Mouse (Mus musculus) forebrain, embryonic 13.5 days (tissue): ENCODE measurements around the gene Ank. TPM values are rescaled to one million over a fixed set of nuclear protein-coding genes. Genes with fewer than 3 reads are reported as not detected.

ENCODE experiments used
- ATAC-seq: fragments of 200-750 bp; cut with Nextera tagmentation; 2 replicates; pipeline ENCODE4 v1.8.0; 2017
- H3K27ac ChIP-seq: fragments of 300-500 bp; sonication (generic); 2 replicates; pipeline ENCODE4 v1.5.1; 2015; ENCODE audit warnings: inconsistent platforms, mild to moderate bottlenecking, moderate library complexity
- H3K27me3 ChIP-seq: fragments of 300-500 bp; sonication (generic); 2 replicates; pipeline ENCODE4 v1.6.1; 2015; ENCODE audit warnings: mild to moderate bottlenecking, inconsistent platforms
- H3K36me3 ChIP-seq: fragments of 300-500 bp; sonication (generic); 2 replicates; pipeline ENCODE4 v1.6.1; 2015; ENCODE audit warnings: mild to moderate bottlenecking, inconsistent platforms; ENCODE audit not compliant: poor library complexity, severe bottlenecking
- H3K4me1 ChIP-seq: fragments of 300-500 bp; sonication (generic); 2 replicates; pipeline ENCODE4 v1.6.1; 2015; ENCODE audit warnings: inconsistent platforms
- H3K4me2 ChIP-seq: fragments of 300-500 bp; sonication (generic); 2 replicates; pipeline ENCODE4 v1.6.1; 2015; ENCODE audit warnings: inconsistent platforms, mild to moderate bottlenecking, moderate library complexity
- H3K4me3 ChIP-seq: fragments of 300-500 bp; sonication (generic); 2 replicates; pipeline ENCODE4 v1.5.1; 2015; ENCODE audit warnings: mild to moderate bottlenecking, inconsistent platforms
- H3K9ac ChIP-seq: fragments of 300-500 bp; sonication (generic); 2 replicates; pipeline ENCODE4 v1.6.1; 2015; ENCODE audit warnings: mild to moderate bottlenecking, inconsistent platforms
- H3K9me3 ChIP-seq: fragments of 300-500 bp; sonication (generic); replicated peaks from 2 replicates; pipeline ENCODE4 v1.6.1; 2016; ENCODE audit warnings: inconsistent platforms
- WGBS: fragments of 180-500 bp; shearing (Covaris S2); methylation state at CpG from one replicate; pipeline ENCODE4 v1.1.7; 2015; 5-methylcytosine and 5-hydroxymethylcytosine counted together
- polyA plus RNA-seq: library from polyadenylated mRNA; unstranded; fragments of >200 nt; fragmentation: Nextera tagmentation; extraction: Ambion mirVana; gene quantifications from 2 replicates; pipeline ENCODE4 v1.2.1, GENCODE M21; 2015

The Ank gene
- polyA plus RNA-seq, 1 experiment from 2014 or later = 9.7 TPM

DNA sequence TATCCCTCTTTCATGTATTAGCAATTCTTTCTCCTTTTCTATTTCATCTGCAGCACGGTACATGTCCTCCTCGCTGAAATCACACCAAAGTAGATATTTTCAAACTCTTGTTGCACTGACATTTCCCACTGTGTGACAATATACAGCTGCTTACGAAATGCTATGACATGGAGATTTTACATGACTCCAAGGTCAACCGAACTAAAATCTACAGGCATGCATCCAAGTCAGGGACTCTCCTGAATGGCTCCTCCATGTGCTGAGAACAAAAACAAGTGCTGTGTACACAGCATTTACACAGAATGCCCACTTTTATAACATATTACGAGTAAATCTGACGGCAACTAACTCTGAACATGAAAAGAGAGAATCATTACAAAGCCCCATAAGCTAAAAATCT, 156.8 kb downstream of the Ank start:
- Histone ChIP-seq H3K4me3 (no peak overlapping the region), H3K27ac (no peak overlapping the region), H3K9me3 (no peaks in the 10 kb centered on the region), H3K36me3 (peaks cover 53% of the 10 kb centered on the region), H3K4me1 (0 out of 2 replicates have a peak, but pooled peaks cover 8% of the 10 kb centered on the region), H3K4me2 (no peak overlapping the region), H3K9ac (no peak overlapping the region), H3K27me3 (no peaks in the 10 kb centered on the region)
- 94% methylated on average over 6 of the region's 6 CpGs for WGBS
- no peak for ATAC-seq

GRCm38 (mm10) chr15:27625014-27625889, 158.8 kb downstream of the Ank start:
- peaks cover 39% of the 10 kb centered on the region for H3K36me3 ChIP-seq
- H3K27ac ChIP-seq = no peak overlapping the region
- no peak overlapping the region for H3K4me2 ChIP-seq
- no peaks in the 10 kb centered on the region for H3K27me3 ChIP-seq
- peaks cover 25% of the 10 kb centered on the region for H3K4me1 ChIP-seq
- no peak overlapping the region for H3K9ac ChIP-seq
- no peaks in the 10 kb centered on the region for H3K9me3 ChIP-seq
- no peak overlapping the region for H3K4me3 ChIP-seq
- 92% methylated on average over 13 of the region's 13 CpGs for WGBS
- ATAC-seq = no peak

- H3K4me1 ChIP-seq = peaks cover 26% of the 10 kb centered on the region
- no peaks in the 10 kb centered on the region for H3K9me3 ChIP-seq
- H3K27me3 ChIP-seq = no peaks in the 10 kb centered on the region
- no peak overlapping the region for H3K9ac ChIP-seq
- H3K27ac ChIP-seq = no peak overlapping the region
- 87% methylated on average over 10 of the region's 10 CpGs for WGBS
- H3K4me3 ChIP-seq = no peak overlapping the region
- no peak for ATAC-seq
- H3K4me2 ChIP-seq = no peak overlapping the region
- H3K36me3 ChIP-seq = peaks cover 35% of the 10 kb centered on the region
These were observed 159.4 kb downstream of the Ank start for GRCm38 (mm10) chr15:27625890-27626255.

- peaks cover 30% of the 10 kb centered on the region for H3K4me1 ChIP-seq
- WGBS = 93% methylated on average over 1 of the region's 1 CpGs
- no peak overlapping the region for H3K4me3 ChIP-seq
- H3K9me3 ChIP-seq = no peaks in the 10 kb centered on the region
- no peak for ATAC-seq
- no peak overlapping the region for H3K27ac ChIP-seq
- H3K4me2 ChIP-seq = no peak overlapping the region
- H3K9ac ChIP-seq = no peak overlapping the region
- H3K36me3 ChIP-seq = peaks cover 31% of the 10 kb centered on the region
- H3K27me3 ChIP-seq = no peaks in the 10 kb centered on the region
These were observed 159.8 kb downstream of the Ank start for GRCm38 (mm10) chr15:27626314-27626713.

DNA sequence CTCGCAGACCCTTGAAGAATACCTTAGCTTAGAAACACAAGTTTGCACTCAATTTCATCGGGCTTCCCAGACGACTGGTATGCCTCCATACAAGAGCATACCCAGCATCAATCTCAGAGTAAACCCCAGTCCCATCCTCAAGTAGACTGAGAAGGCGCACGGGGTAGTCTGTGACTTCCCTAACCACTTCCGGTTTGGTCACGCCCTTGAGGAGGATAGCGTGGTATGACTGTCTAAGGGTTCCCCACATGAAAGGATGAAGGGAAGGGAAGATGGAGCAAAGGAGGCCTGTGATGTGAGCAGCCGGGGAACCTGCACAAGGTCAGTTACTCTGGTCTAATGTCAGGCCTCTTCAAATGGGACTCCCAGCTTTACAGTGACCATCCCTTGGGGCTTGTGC, 161.3 kb downstream of the Ank start:
- no peak overlapping the region for H3K9ac ChIP-seq
- H3K4me1 ChIP-seq = peaks cover 30% of the 10 kb centered on the region
- H3K27me3 ChIP-seq = no peaks in the 10 kb centered on the region
- H3K36me3 ChIP-seq = peaks cover 20% of the 10 kb centered on the region
- H3K27ac ChIP-seq = no peak overlapping the region
- whole genome bisulfite sequencing = 95% methylated on average over 9 of the region's 9 CpGs
- H3K9me3 ChIP-seq = no peaks in the 10 kb centered on the region
- H3K4me3 ChIP-seq = no peak overlapping the region
- ATAC-seq = no peak
- H3K4me2 ChIP-seq = no peak overlapping the region

DNA sequence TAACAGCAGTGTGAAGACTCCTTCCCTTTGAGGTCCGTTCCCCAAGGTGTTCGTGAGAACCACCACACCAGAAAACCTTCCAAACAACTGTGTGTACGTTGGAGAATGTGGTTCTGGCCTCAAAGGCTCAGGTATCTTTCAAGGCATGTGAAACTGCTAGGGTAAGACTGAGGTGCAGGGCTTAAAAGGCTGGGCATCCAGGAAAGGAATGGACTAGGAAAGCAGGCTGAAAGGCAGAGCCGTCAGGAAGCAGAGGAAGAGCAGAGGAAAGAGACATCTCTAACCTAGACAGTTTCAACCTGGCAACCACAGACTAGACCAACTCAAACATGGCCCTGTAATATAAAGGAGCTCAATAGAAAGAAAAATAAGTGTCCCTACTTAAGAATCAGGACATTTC, 162.6 kb downstream of the Ank start:
- no peaks in the 10 kb centered on the region for H3K9me3 ChIP-seq
- no peaks in the 10 kb centered on the region for H3K27me3 ChIP-seq
- no peak overlapping the region for H3K27ac ChIP-seq
- peaks cover 16% of the 10 kb centered on the region for H3K36me3 ChIP-seq
- H3K4me1 ChIP-seq = peaks cover 30% of the 10 kb centered on the region
- peak overlapping the region; percentile 88 for H3K4me2 ChIP-seq
- peak overlapping the region; percentile 34; the same call in 1 of the 2 replicates for H3K9ac ChIP-seq
- WGBS = 67% methylated on average over 4 of the region's 4 CpGs
- H3K4me3 ChIP-seq = peak overlapping the region; percentile 83; the same call in 1 of the 2 replicates
- no peak for ATAC-seq

DNA sequence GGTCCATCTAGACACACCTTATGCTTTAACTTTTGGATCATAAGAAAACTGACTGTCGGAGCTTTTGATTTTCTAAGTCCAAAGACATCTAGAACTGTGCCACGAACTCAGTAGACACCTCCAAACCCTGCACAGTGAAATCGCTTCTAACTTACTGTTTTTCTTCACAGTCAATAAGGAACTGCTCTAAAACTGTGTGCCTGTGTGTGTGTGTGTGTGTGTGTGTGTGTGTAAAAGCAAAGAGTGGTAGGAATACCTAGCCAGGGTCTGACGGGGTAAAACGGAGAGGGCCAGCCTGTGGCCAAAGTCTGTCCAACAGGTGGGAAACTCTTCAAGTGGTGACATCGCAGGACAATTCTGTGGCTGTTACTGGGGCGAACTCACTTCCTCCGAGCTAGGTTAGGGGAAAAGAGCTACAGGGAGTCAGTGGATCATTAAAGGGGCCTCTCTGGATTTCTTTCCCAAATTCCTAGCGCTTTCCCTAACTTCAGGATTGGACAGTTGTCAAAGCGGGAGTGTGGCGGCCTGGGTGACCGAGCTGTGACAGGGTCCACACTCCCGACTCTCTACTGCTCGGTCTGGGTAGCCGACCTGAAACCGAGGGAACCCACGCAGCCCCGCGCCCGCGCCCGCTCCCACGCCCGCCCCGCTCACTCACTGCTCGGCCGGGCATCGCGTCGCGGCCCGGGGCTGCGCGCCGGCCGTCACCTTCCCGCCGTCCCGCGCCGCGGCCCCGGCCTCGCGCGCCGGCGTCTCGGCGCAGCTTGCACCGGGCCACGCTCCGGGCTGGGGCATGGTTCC, 163.5 kb downstream of the Ank start:
- Histone ChIP-seq H3K4me1 (peaks cover 30% of the 10 kb centered on the region), H3K4me2 (peak overlapping the region; percentile 88), H3K36me3 (peaks cover 16% of the 10 kb centered on the region), H3K9me3 (no peaks in the 10 kb centered on the region), H3K27me3 (no peaks in the 10 kb centered on the region), H3K4me3 (peak overlapping the region; percentile 83), H3K27ac (peak overlapping the region; percentile 27; the same call in 1 of the 2 replicates), H3K9ac (peak overlapping the region; percentile 80)
- peak; percentile 83 for ATAC-seq
- 2% methylated on average over 25 of the region's 53 CpGs for WGBS

DNA sequence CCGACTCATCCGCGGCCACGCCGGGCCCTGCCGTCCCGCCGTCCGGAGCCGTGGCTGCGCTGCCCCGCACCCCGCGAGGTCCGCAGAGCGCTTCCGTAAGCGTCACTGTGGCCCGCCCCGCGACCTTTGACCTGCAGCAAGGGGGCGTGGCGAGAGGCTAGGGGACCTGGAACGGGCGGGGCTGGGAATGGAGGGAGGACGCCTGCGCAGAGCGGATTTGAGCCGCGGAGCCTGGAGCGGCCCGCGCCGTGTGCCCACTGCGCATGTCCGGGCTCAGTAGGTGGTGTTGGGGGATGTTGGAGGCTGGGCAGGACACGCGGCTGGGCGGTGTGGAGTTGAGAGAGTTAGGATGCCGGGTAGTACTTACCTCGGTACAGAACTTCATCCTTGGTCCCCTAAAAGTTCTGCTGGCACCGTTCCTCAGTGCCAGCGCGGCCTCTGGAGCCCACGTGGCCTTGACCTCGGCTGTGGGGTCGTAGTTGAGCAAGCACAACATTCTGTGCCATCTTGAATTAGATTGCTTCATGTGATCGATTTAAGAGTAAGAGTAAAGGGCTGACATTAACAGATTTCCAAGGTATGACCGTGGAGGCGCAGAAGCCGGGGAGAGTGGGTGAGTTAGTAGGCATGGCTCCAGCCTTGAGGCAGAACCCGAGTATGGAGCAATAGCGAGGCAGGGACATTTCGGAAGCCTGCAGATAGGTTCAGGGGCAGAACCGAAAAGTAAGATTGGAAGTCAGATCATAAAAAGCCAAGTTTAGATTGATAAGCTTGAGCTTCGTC, 164.3 kb downstream of the Ank start, which contains the start of gene Otulin:
Gene Otulin (minus strand): TSS at position 93 of the 783 bp plus-strand sequence.
- peaks cover 30% of the 10 kb centered on the region for H3K4me1 ChIP-seq
- 9% methylated on average over 40 of the region's 56 CpGs for whole genome bisulfite sequencing
- peak within 1 kb of the TSS; percentile 83 for H3K4me3 ChIP-seq
- peak within 1 kb of the TSS; percentile 27; the same call in 1 of the 2 replicates for H3K27ac ChIP-seq
- ATAC-seq = peak; percentile 98
- peak within 1 kb of the TSS; percentile 80 for H3K9ac ChIP-seq
- peak within 1 kb of the TSS; percentile 88 for H3K4me2 ChIP-seq
- no peaks in the 10 kb centered on the region for H3K9me3 ChIP-seq
- H3K36me3 ChIP-seq = peaks cover 11% of the 10 kb centered on the region
- no peaks in the 10 kb centered on the region for H3K27me3 ChIP-seq

DNA sequence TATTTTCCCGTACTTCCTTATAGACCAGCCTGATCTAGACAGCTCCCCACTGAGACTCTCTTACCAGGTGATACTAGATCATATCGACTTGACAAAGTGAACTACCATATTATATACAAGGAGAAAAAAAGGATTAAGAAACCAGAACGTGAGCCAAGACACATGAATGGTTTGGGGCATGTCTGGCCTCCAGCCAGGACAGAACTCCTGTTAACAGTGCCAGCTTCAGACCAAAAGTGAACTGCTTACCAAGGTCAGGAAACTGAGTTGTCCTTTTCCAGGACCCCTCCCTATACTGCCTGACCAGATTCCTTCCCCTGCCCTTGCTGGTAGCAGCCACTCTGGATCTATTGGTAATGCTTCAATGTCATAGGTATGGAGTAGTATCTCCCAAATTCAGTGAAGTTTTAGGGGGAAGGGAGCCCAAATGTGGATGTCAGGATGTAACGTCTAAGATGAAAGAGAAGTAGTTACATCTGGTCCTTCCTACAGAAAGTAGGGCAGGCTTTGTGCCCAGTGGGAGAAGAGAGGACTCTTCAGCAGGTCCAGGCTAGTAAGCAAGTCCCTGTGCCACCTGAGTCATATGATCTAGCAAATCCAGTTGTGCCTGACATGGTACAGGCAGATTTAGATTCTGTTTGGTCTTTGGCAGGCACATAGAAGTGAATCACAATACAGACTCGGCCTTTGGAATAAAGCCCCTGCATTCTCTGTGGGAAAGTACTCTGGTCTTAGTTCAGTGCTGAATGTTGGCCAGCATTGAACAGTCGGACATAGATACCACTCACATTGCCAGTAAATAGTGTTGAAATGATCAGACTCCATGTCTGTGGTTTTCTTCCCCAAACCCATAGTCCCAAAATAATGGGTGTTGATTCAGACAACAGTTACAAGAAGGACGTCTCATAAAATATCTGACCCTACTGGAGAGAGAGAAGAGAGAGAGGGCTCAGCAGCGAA, 167.7 kb downstream of the Ank start:
- no peak overlapping the region for H3K4me3 ChIP-seq
- peaks cover 13% of the 10 kb centered on the region for H3K4me1 ChIP-seq
- no peaks in the 10 kb centered on the region for H3K36me3 ChIP-seq
- H3K27me3 ChIP-seq = no peaks in the 10 kb centered on the region
- no peaks in the 10 kb centered on the region for H3K9me3 ChIP-seq
- no peak overlapping the region for H3K4me2 ChIP-seq
- H3K27ac ChIP-seq = no peak overlapping the region
- no peak overlapping the region for H3K9ac ChIP-seq
- ATAC-seq = no peak
- 76% methylated on average over 8 of the region's 8 CpGs for WGBS

GRCm38 (mm10) chr15:27641171-27641570, 174.7 kb downstream of the Ank start:
- ATAC-seq = no peak
- Histone ChIP-seq H3K4me3 (no peak overlapping the region), H3K27me3 (no peaks in the 10 kb centered on the region), H3K9ac (no peak overlapping the region), H3K27ac (no peak overlapping the region), H3K4me2 (no peak overlapping the region), H3K9me3 (no peaks in the 10 kb centered on the region), H3K36me3 (no peaks in the 10 kb centered on the region), H3K4me1 (no peaks in the 10 kb centered on the region)
- 81% methylated on average over 12 of the region's 12 CpGs for WGBS

DNA sequence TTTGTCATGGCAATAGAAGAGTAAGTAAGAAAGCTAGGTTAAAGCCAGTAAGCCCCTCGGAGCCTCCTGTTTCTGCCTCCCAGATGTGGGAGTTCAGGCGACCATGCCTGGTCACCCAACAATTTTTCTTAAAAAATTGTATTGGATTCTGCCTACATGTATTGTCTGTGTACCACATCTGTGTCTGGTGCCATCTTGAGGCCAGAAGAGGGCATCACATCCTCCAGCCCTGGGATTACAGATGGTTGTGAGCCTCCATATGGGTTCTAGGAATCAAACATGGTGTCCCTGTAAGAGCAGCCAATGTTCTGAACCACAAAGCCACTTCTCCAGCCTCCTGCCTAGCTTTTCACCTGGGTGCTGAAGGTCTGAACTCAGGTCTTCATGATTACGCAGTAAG, 176.4 kb downstream of the Ank start:
- Histone ChIP-seq H3K36me3 (no peaks in the 10 kb centered on the region), H3K9ac (no peak overlapping the region), H3K4me3 (no peak overlapping the region), H3K4me2 (no peak overlapping the region), H3K9me3 (no peaks in the 10 kb centered on the region), H3K27ac (no peak overlapping the region), H3K4me1 (no peaks in the 10 kb centered on the region), H3K27me3 (no peaks in the 10 kb centered on the region)
- ATAC-seq = no peak
- WGBS = 89% methylated on average over 3 of the region's 3 CpGs
